Mouse (Mus musculus) embryo, embryonic 10 days (tissue): ENCODE measurements around the gene Scaf1.
"Not testable (repeated sequence)": the region's sequence is repeated elsewhere in the genome, so short reads cannot be mapped to it uniquely, and the experiment has no call there.

Experiments
- DNase-seq: peaks from one replicate; pipeline ENCODE4 v3.0.0-alpha.2; 2015; ENCODE audit warnings: low spot score

Scaf1 gene

DNA sequence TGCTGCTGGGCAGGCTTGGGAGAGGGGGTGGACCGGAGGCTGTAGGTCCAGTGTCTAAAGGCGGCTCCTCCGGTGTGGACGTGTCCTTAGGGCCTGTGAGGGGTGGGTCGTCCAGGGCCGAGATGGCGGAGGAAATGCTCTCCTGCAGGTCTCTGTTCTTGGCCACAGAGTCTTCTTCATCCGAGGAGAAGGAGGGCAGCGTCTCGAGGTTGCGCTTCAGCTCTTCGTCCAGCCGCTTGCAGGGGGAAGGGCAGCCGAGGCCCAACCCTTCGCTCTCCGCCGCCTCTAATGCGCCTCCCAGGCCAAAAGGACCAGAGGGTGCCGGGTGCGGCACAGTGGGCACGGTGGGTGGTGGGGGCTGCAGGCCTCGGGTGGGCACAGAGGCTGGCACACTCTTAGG is 29.6 kb upstream of the Scaf1 start:
- no peak for DNase-seq

GRCm38 (mm10) chr7:45043307-45043706 is 27.1 kb upstream of the Scaf1 start:
- no peak for DNase-seq

DNA sequence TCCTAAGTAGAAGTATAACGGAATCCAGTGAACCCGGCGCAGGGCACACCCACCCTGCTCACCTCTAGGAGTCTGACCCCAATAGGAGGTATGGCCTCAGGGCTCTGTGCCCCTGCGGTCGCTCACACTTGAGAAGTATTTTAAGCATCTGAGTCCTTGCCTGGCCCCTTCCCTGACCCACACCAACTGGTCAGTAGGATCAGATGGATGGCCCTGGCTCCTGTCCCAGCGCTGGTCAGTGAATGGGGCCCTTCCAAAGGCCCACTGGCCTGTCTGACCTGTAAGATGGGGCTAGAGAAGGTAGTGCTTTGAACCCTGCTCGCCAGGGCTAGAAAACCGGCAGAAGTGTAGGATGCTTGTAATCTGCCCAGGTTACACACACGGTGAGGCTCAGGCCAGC is 24.7 kb upstream of the Scaf1 start:
- DNase-seq = no peak

DNA sequence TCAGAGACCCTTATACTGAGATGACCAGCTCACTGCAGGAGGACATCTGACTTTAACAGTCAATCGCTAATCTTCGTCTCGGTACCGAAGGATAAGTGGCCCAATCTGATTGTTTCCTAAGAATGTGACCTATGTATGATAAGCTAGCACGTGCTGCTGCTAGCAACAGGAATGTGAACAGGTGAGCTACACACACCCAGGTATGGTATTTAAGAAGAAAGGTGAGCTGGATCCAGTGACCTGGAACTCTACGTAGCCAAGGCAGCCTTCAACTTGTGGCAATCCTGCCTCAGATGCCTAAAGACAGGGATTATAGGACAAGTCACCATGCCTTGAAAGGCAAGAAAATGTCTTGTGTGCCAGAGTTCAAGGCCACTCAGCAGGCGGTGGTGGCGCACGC is 22.2 kb upstream of the Scaf1 start:
- no peak for DNase-seq

- DNase-seq = peak; percentile 54
Observed at GRCm38 (mm10) chr7:45037720-45038361, 21.7 kb upstream of the Scaf1 start.

- no peak for DNase-seq
Observed at GRCm38 (mm10) chr7:45036702-45037101, 20.5 kb upstream of the Scaf1 start.

DNA sequence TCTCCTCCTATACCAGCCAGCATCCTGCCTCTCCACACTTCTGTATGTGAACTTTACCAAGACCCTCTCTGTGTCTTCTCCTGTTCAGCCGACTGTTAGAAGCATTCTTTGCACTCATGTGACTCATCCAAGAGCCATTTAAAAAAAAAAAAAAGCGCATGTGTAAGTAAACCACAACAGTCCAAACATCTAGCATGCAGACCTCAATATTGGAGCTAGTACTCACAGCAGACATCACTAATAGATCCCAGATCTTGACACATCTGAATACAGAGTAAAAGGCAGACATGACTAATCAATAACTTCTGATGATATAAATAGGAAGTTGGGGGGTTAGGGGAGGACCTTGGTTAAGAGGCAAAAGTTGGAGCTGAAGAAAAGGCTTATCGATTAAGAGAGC is 19.5 kb upstream of the Scaf1 start:
- no peak for DNase-seq

- no peak for DNase-seq
Observed at GRCm38 (mm10) chr7:45033722-45034359, 17.7 kb upstream of the Scaf1 start.

GRCm38 (mm10) chr7:45030857-45031256 is 14.7 kb upstream of the Scaf1 start:
- DNase-seq = no peak

GRCm38 (mm10) chr7:45029995-45030394 is 13.8 kb upstream of the Scaf1 start:
- DNase-seq = no peak

DNA sequence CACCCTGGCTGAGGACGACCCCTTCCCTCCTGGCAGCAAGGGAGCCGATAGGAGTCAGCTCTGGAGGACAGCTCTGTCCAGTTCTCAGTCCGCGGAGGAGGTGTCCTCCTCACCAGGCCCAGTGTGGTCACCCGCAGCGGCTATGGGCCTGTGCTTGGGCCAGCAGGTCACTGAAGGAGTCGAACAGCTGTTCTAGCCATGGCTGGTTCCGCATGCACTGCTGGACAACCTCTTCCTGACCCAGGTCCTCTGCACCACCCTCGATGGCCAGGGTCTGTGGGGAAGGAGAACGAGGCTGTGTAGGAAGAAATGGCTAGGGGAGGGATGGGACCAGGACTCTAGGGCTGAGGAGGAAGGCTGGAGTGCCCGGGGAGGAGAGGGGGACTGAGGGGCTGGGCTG is 12.2 kb upstream of the Scaf1 start:
- no peak for DNase-seq

GRCm38 (mm10) chr7:45027761-45028160 is 11.6 kb upstream of the Scaf1 start:
- DNase-seq = no peak

- no peak for DNase-seq
Observed at GRCm38 (mm10) chr7:45026256-45026655, 10.1 kb upstream of the Scaf1 start.

- no peak for DNase-seq
Observed at GRCm38 (mm10) chr7:45025601-45026220, 9.5 kb upstream of the Scaf1 start.

DNA sequence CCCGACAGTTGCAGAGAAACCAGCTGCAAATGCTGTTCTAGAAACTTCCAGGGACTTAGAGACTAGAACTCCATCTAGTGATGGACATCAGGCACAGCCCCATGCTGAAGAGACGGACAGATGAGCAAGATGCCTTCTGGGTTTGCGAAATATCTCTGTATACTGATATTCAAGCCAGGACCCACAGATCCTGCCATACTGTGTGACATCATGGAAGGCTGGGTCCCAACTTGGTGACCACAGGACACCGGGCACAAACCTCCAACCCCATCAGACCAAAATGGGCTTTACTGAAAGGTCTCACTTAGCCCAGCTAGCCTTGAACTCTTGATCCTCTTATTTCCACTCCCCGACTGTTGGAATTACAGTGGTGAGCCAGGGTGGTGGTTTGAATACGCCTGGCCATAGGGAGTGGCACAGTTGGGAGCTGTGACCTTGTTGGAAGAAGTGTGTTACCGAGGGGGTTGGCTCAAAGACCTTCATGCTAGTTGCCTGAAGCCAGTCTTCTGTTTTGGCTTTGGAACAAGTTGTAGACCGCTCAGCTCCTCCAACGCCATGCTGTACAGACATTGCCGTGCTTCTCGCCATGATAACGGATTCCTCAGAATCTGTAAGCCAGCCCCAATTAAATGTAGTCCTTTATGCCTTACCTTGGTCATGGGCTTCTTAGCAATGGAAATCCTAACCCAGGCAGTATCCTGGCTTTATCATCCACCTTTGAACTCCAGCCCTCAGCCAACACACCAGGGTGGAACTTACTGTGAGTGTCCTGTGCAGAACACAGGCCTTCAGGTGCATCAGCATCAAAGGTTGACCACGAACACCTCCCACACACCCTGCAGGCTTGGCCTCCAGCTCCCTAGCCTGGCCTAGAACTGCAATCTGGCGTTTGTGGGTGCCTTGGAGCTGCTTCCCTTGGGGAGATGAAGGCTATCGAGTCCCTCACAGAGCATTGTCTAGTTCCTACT is 8.4 kb upstream of the Scaf1 start:
- no peak for DNase-seq

- not testable (repeated sequence) for DNase-seq
Observed at GRCm38 (mm10) chr7:45023711-45024110, 7.5 kb upstream of the Scaf1 start.

DNA sequence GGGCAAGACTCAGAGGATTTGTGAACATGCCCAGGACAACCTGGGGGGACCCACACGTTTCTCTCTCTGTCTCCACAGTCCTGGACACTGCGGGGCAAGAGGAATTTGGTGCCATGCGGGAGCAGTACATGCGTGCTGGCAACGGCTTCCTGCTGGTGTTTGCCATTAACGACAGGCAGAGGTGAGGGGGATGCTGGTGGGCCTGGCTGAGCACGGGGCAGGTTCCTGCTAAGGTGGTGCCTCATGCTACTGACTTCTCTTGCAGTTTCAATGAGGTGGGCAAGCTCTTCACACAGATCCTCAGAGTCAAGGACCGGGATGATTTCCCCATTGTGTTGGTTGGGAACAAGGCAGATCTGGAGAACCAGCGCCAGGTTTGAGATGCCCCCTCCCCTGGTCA is 4.1 kb upstream of the Scaf1 start:
- no peak for DNase-seq

- peak; percentile 58 for DNase-seq
Observed at GRCm38 (mm10) chr7:45019031-45019571, 2.9 kb upstream of the Scaf1 start.

- DNase-seq = peak; percentile 97
Observed at GRCm38 (mm10) chr7:45017242-45018061, 1.3 kb upstream of the Scaf1 start, which contains the start of gene Rras. Gene Rras (plus strand): TSS chr7:45017961.

DNA sequence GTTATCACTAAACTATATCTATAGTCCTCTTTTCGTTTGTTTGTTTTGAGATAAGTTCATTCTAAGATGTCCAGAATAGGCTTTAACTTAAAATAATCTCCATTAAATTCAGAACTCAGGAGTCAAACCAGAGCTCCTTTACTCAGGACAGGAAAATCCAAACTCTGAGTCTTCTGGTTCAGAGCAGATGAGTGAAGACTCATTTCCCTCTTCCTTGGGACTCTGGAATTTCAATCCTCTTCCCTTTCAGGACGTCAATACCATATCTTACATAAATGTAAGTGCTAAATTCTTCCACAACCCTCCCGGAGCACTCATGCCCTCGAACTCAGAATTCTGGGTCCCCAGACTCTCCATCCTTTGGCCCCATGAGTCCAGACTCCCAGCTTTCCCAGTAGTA is 598 bp upstream of the Scaf1 start:
- DNase-seq = no peak

- no peak for DNase-seq
Observed at GRCm38 (mm10) chr7:45015344-45015956, 713 bp downstream of the Scaf1 start.
